Mouse (Mus musculus) spleen, embryonic (tissue): ENCODE measurements around the gene Phox2a.

Experiments
- CTCF ChIA-PET: fragments of 350-600 bp; sonication (Branson Sonifier 250); formaldehyde crosslinking; loops from one replicate; lab custom pipeline; 2022; lab: Charles Lee

Gene Phox2a

GRCm38 (mm10) chr7:101817861-101818401, at the start of gene Phox2a:
TSS of gene Phox2a (plus strand) at chr7:101818313.
- CTCF ChIA-PET: no interaction called here

DNA sequence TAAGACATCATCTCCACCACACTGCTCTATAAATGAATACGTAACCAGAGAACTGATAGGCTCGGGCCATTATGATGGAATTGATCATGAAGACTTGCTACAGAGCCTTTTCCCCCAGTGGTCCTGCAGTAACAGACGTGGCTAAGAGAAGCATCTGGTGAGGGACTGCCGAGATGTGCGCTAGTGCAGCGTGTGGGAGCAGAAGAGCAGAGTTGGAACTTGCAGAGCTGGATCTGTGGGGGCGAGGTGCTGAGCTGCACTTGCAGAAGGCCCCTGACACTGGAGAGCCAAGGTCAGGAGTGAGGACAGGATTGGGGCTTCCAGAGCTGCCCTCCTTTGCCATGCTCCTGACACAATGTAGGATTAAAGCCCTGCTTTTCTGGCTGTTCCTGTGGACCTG, 48.1 kb upstream of the Phox2a start:
- CTCF ChIA-PET: interaction anchor here (0.5 kb wide), 1 partner anchor 106 kb away, joined by 6 read pairs; no protein-coding TSS in a partner anchor

DNA sequence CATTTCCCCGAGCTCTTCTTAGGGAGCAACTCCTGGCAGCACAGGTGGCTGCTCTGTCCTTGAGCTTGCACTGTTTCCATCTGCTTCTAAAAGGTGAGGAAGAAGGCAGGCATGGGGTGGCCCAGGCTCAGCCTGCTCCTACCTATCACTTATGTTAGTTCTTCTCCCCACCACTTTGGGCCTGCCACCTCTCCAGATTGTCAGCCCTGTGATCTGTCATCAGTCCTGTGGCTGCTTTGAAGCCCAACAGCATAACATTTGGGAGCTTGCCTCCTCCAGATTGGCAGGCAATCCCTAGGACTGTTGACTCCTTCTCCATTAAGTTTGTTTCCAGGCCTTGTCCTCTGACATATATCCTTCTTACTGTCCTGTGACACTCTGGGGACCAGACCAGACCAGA, 46.5 kb upstream of the Phox2a start:
- CTCF ChIA-PET: no interaction called here

- CTCF ChIA-PET: no interaction called here
Observed at GRCm38 (mm10) chr7:101772687-101773086, 45.4 kb upstream of the Phox2a start.

- CTCF ChIA-PET: no interaction called here
Observed at GRCm38 (mm10) chr7:101777053-101777452, 41.1 kb upstream of the Phox2a start.

DNA sequence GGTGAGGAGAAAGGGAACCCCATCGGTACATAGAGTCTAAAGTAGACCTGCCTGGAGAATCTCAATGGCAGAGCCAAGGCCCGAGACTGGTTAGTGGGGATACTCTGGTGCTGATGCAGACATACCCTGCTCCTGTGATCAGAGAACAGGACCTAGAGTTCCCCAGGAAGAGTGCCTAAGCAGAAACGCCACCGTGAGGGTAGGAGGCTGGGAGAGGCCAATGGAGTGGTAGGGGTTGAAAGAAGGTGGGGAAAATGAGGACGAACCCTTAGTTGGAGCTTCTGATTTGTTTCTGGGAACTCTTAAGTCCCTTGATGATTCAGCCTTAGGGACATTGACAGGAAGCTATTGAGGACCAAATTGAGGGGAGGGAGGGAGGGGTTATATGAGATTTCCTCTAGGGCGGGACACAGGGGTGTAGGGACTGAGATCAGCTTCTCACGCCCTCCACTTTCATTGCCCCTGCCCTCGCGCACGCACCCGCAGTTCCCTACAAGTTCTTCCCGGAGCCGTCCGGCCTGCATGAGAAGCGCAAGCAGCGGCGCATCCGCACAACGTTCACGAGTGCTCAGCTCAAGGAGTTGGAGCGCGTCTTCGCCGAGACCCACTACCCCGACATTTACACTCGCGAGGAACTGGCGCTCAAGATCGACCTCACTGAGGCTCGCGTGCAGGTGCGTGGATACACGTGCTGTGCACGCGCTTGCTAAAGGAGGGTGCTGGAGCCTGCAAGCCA, 2.4 kb downstream of the Phox2a start:
- CTCF ChIA-PET: no interaction called here

- CTCF ChIA-PET: interaction anchor here (0.7 kb wide), 1 partner anchor 67 kb away, joined by 3 read pairs; no protein-coding TSS in a partner anchor
Observed at GRCm38 (mm10) chr7:101821571-101822501, 3.7 kb downstream of the Phox2a start.

DNA sequence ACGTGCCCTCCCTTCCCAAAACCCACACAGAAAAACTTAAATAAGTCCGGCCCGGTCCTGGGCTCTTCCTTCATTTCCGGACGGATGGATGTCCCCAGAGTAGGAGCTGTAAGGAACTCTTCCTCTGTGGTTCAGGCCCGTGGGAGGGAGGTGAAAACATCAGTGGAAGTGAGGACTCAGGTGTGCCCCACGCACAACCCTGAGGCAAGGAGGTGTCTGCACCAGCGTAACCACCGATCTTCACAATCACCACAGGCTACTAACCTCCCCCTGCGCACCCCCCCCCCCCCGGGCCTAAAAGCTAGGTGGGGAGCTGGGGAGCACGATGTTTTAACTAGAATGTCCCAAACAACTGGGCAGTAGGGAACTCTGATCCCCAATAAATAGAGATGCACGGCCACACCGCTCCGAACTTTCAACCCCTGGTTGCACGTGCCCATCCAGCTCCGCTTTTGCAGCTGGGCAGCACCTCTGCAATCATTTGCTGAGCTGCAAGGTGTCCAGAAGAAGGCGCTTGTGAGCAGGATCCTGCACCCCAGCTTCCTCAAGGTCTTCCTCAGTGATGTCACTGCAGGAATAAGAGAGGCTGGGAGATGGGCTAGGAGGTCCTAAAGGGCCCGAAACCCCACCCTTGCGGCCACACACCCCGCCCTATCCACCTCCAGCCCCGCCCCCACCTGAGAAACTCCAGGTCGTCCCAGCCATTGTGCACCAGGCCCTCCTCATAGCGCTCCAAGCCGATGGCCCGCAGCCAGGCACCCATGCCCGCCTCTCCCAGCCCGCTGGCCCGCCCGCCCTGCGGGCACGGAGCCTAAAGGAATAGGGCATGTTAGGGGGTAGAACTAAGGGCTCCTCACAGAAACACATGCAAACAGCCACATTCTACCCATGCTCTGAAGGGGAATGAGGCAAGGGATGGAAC, 5.0 kb downstream of the Phox2a start:
- CTCF ChIA-PET: interaction anchor here (0.7 kb wide), 1 partner anchor 482 kb away, joined by 4 read pairs; no protein-coding TSS in a partner anchor

- CTCF ChIA-PET: interaction anchor here (0.6 kb wide), 1 partner anchor 82 kb away, joined by 3 read pairs; no protein-coding TSS in a partner anchor
Observed at GRCm38 (mm10) chr7:101823758-101824630, 5.9 kb downstream of the Phox2a start.

DNA sequence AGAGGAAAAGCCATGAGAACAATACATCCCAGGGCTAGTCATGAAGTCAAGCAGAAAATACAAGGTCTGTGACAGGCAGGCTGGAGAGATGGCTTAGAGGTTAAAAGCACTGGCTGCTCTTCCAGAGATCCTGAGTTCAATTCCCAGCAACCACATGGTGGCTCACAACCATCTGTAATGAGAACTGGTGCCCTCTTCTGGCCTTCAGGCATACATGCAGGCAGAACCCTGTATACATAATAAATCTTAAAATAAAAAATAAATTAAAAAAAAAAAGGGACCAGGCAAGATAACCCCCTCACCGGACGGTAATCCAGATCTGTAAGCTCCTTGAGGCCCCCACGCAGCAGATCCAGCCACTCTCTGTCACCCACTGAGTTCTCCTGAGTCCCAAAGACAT, 12.3 kb downstream of the Phox2a start:
- CTCF ChIA-PET: interaction anchor here (0.7 kb wide), 1 partner anchor 83 kb away, joined by 3 read pairs; no protein-coding TSS in a partner anchor

GRCm38 (mm10) chr7:101831437-101831836, 13.3 kb downstream of the Phox2a start:
- CTCF ChIA-PET: no interaction called here

GRCm38 (mm10) chr7:101832372-101832771, 14.3 kb downstream of the Phox2a start:
- CTCF ChIA-PET: no interaction called here

DNA sequence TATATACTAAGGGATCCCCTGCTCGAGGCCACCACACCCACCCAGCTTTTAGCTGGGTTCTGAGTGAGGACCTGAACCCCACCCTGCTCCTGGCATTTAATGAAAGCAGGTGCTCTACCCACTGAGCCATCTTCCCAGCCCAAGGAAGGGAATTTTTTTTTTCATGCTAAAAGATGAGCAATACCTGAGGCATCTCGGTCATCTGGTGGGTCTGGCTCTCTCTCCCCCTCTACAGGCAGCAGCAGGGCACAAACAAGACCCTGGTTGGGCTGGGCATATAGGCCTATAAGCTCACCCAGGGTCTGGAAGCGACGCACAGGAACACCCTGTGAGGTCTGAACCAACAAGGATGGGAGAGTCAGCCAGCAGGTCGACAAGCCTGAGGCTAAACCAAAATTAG, 15.2 kb downstream of the Phox2a start:
- CTCF ChIA-PET: no interaction called here

DNA sequence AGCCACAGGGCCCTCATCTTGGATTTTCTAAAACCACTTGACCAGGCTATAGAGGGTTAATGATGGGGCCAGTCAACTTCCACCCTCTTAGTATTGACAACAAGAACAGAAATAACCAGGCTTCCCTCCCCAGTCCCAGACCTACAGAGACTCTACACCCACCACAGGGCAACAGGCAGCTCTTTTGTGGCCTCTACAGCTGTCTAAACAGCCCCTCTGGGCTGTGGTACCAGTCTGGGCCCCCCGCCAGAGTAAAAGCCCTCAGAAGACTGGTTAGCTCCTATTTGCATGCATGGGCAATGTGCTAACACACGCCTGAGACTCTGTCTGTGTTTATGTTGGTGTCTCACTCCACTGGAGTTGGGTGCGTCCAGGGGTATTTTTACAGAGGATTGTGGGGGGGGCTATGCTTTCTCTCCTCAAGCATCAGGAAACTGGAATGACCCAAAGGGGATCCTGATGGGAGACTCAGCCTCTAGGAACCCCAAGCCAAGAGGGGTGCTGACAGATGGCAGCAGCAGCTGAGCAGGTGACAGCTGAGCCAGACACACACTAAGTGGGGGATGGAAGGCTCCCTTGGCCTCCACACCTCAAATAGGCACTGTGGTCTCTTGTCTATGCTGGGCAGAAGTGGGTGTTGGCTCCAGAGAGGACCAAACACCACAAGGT, 15.9 kb downstream of the Phox2a start:
- CTCF ChIA-PET: interaction anchor here (0.5 to 0.6 kb wide), 2 partner anchors 44 to 1196 kb away, joined by 3 to 5 read pairs; no protein-coding TSS in a partner anchor

DNA sequence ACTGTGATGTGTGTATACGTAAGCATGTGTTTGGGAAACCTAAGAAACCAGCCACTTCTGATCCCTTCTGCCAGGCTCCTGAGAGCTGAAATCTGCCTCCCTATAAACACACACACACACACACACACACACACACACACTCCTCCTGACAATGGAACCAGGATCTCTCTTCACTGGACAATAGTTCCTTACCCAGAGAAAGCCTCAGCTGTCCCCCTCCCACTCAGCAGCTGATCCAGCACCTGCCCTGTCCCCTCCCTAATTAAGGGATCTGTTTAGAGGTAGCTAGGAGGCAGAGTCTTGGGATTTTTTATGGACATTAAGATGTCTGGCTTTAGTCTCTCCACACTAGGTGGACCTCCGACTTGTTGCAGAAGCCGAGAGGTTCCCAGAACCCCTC, 16.8 kb downstream of the Phox2a start:
- CTCF ChIA-PET: interaction anchor here (0.5 to 0.6 kb wide), 2 partner anchors 43 to 1197 kb away, joined by 3 to 5 read pairs; no protein-coding TSS in a partner anchor

- CTCF ChIA-PET: interaction anchor here (1.0 kb wide), 1 partner anchor 13 kb away, joined by 3 read pairs; no protein-coding TSS in a partner anchor
Observed at GRCm38 (mm10) chr7:101835457-101836109, 17.5 kb downstream of the Phox2a start.

DNA sequence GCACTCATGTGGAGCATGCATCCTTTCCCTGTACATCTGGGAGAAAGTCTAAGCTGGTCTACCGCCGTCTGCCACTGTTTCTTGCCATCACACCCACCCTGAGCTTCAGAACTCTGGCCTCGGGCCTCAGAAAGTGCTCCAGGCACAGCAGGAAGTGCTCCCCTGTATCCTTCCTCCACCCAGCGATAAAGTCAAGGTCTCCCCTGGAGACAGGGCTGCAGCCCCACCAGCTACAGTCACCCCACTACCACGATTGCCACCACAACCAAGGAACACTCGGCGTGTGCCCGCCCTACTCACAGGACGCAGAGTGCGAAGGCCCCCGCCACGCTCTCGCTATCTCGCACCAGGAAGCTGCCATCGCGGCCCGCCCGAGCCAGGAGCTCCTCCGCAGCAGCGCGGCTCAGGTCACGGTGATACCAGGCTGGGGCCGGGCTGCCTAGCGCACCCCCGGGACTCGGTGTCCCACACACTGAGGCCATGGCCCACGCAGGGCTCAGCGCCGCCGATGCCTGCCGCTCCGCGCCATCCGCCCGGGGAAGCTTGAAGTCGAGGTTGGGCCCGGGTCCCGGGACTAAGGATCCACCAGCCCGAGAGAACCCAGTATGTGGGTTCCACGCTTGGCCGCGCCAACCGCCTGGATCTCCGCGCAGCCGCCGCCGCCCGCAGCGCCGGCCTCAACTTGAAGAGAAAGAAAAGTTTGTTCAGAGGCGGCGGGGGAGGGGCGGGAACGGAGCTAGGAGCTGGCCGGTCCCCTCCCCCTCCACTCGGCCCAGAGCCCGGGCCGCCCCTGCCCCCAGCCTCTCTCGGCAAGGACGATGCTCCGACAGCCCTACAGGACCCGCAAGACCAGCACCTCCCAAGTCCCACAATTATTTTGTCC, 18.4 kb downstream of the Phox2a start:
- CTCF ChIA-PET: interaction anchor here (1.0 kb wide), 1 partner anchor 12 kb away, joined by 3 read pairs; no protein-coding TSS in a partner anchor
